Mouse (Mus musculus): Measurements from ENCODE around the gene Sowahb. TPM values are rescaled to one million over a fixed set of nuclear protein-coding genes. Genes with fewer than 3 reads are reported as not detected.

Sowahb gene
- total RNA-seq (2021), result not detected
- long read RNA-seq, experiment 1, result 0 reads
- long read RNA-seq, experiment 2, partial matches to known transcripts, result 0 of 1 reads
- long read RNA-seq, experiment 2, other reads (novel, unspliced or antisense), result 1 of 1 reads

GRCm38 (mm10) chr5:93044584-93045370, at the start of gene Sowahb:
Gene Sowahb (minus strand): TSS chr5:93045022.
- no peak for DNase-seq

GRCm38 (mm10) chr5:93093638-93094527, 49.1 kb upstream of the Sowahb start:
- peak; percentile 40 for DNase-seq

- peak; percentile 91 for DNase-seq
Measured at GRCm38 (mm10) chr5:93092857-93093622, 48.2 kb upstream of the Sowahb start, which contains the start of gene Sept11. Gene Sept11 (plus strand): TSS chr5:93093437.

GRCm38 (mm10) chr5:93092147-93092781, 47.4 kb upstream of the Sowahb start:
- peak; percentile 51 for DNase-seq

- no peak for DNase-seq
Measured at GRCm38 (mm10) chr5:93091266-93091665, 46.4 kb upstream of the Sowahb start.

- DNase-seq, result no peak
Measured at GRCm38 (mm10) chr5:93085900-93086299, 41.1 kb upstream of the Sowahb start.

- peak; percentile 27 for DNase-seq
Measured at GRCm38 (mm10) chr5:93085015-93085598, 40.3 kb upstream of the Sowahb start.

- no peak for DNase-seq
Measured at GRCm38 (mm10) chr5:93079596-93079995, 34.8 kb upstream of the Sowahb start.

- DNase-seq, result no peak
Measured at GRCm38 (mm10) chr5:93077661-93078323, 33.0 kb upstream of the Sowahb start.

GRCm38 (mm10) chr5:93060865-93061264, 16.0 kb upstream of the Sowahb start:
- DNase-seq, result no peak

GRCm38 (mm10) chr5:93053606-93054397, 9.0 kb upstream of the Sowahb start:
- DNase-seq, result no peak

GRCm38 (mm10) chr5:93051951-93052350, 7.1 kb upstream of the Sowahb start:
- no peak for DNase-seq

GRCm38 (mm10) chr5:93051041-93051440, 6.2 kb upstream of the Sowahb start:
- no peak for DNase-seq

GRCm38 (mm10) chr5:93049971-93050370, 5.1 kb upstream of the Sowahb start:
- DNase-seq, result no peak

GRCm38 (mm10) chr5:93048481-93049240, 3.8 kb upstream of the Sowahb start:
- no peak for DNase-seq

- DNase-seq, result no peak
Measured at GRCm38 (mm10) chr5:93046306-93046845, 1.6 kb upstream of the Sowahb start.

GRCm38 (mm10) chr5:93045371-93045714, 521 bp upstream of the Sowahb start:
- DNase-seq, result no peak

GRCm38 (mm10) chr5:93043688-93044583, 886 bp downstream of the Sowahb start:
- DNase-seq, result no peak
